Mouse (Mus musculus) right cerebral cortex, postnatal 36 days (tissue): ENCODE results near the gene Iqce.

ENCODE experiments used
- DNase-seq, 2 experiments: peaks; one replicate each; pipeline ENCODE4 v3.0.0; 2022; ENCODE audit warnings: low spot score in 2 of 2, mixed read lengths in 1 of 2

The Iqce gene

GRCm38 (mm10) chr5:140702103-140702513 lies at the start of gene Iqce:
Gene Iqce (minus strand): TSS chr5:140702378.
- DNase-seq: peak; percentile 88 to 92

- DNase-seq: no peak
Measured at GRCm38 (mm10) chr5:140750925-140751324, 48.7 kb upstream of the Iqce start.

GRCm38 (mm10) chr5:140749062-140749875 lies 47.1 kb upstream of the Iqce start:
- peak in 1 of 2 experiments; percentile 45 for DNase-seq

- DNase-seq: no peak
Measured at GRCm38 (mm10) chr5:140748425-140748824, 46.2 kb upstream of the Iqce start.

GRCm38 (mm10) chr5:140743706-140744131 lies 41.5 kb upstream of the Iqce start:
- no peak for DNase-seq

GRCm38 (mm10) chr5:140741877-140742276 lies 39.7 kb upstream of the Iqce start:
- no peak for DNase-seq

GRCm38 (mm10) chr5:140741040-140741439 lies 38.9 kb upstream of the Iqce start:
- no peak for DNase-seq

GRCm38 (mm10) chr5:140739813-140740212 lies 37.6 kb upstream of the Iqce start:
- peak; percentile 45 to 68 for DNase-seq

- no peak for DNase-seq
Measured at GRCm38 (mm10) chr5:140736166-140736565, 34.0 kb upstream of the Iqce start.

- no peak for DNase-seq
Measured at GRCm38 (mm10) chr5:140735297-140735696, 33.1 kb upstream of the Iqce start.

GRCm38 (mm10) chr5:140733336-140733735 lies 31.2 kb upstream of the Iqce start:
- no peak for DNase-seq

- DNase-seq: no peak
Measured at GRCm38 (mm10) chr5:140732195-140732594, 30.0 kb upstream of the Iqce start.

- no peak for DNase-seq
Measured at GRCm38 (mm10) chr5:140731040-140731797, 29.0 kb upstream of the Iqce start.

- no peak for DNase-seq
Measured at GRCm38 (mm10) chr5:140726946-140727740, 25.0 kb upstream of the Iqce start.

- peak; percentile 50 to 53 for DNase-seq
Measured at GRCm38 (mm10) chr5:140726062-140726839, 24.1 kb upstream of the Iqce start.

GRCm38 (mm10) chr5:140723822-140724221 lies 21.6 kb upstream of the Iqce start, which contains the start of gene Amz1:
Gene Amz1 (plus strand): TSS chr5:140724127.
- DNase-seq: peak; percentile 72

GRCm38 (mm10) chr5:140722121-140722520 lies 19.9 kb upstream of the Iqce start:
- DNase-seq: no peak

GRCm38 (mm10) chr5:140720773-140721172 lies 18.6 kb upstream of the Iqce start:
- no peak for DNase-seq

GRCm38 (mm10) chr5:140711040-140711439 lies 8.9 kb upstream of the Iqce start:
- DNase-seq: no peak

- no peak for DNase-seq
Measured at GRCm38 (mm10) chr5:140710315-140710714, 8.1 kb upstream of the Iqce start.
